Mouse (Mus musculus) liver, adult 2 months (tissue): ENCODE data around the gene Ppp1r11. TPM values are rescaled to one million over a fixed set of nuclear protein-coding genes. Genes with fewer than 3 reads are reported as not detected.

Experiments used
- DNase-seq: peaks from one replicate; pipeline ENCODE4 v3.0.0-alpha.2; 2011; ENCODE audit warnings: low read depth, low spot score; ENCODE audit errors: extremely low read depth
- H3K27ac ChIP-seq: fragments of 200-500 bp; replicated peaks from 2 replicates; pipeline ENCODE4 v1.5.1; 2012; ENCODE audit warnings: low read depth, mild to moderate bottlenecking, control low read depth, inconsistent platforms, low read length; ENCODE audit not compliant: insufficient read depth
- H3K27me3 ChIP-seq: fragments of 200-500 bp; 2 replicates; pipeline ENCODE4 v1.6.1; 2012; ENCODE audit warnings: mild to moderate bottlenecking, moderate library complexity, low read length, inconsistent platforms; ENCODE audit not compliant: control insufficient read depth, insufficient read depth
- H3K36me3 ChIP-seq: fragments of 200-500 bp; 2 replicates; pipeline ENCODE4 v1.6.1; 2012; ENCODE audit warnings: low read length, inconsistent platforms; ENCODE audit not compliant: control insufficient read depth, insufficient read depth
- H3K4me1 ChIP-seq: fragments of 200-500 bp; 2 replicates; pipeline ENCODE4 v1.6.1; 2011; ENCODE audit warnings: low read length; ENCODE audit not compliant: control insufficient read depth, insufficient read depth
- H3K4me3 ChIP-seq: fragments of 200-500 bp; 2 replicates; pipeline ENCODE4 v1.5.1; 2011; ENCODE audit warnings: low read depth, mild to moderate bottlenecking, control low read depth, low read length, moderate library complexity; ENCODE audit not compliant: insufficient read depth
- H3K79me2 ChIP-seq: fragments of 200-500 bp; 2 replicates; pipeline ENCODE4 v1.6.1; 2012; ENCODE audit warnings: inconsistent platforms, mild to moderate bottlenecking, low read length, moderate library complexity; ENCODE audit not compliant: control insufficient read depth, insufficient read depth
- H3K9ac ChIP-seq: fragments of 200-500 bp; 2 replicates; pipeline ENCODE4 v1.6.1; 2012; ENCODE audit warnings: low read depth, mild to moderate bottlenecking, control low read depth, inconsistent platforms, low read length
- CTCF ChIP-seq: fragments of 200-500 bp; IDR thresholded peaks from 2 replicates; pipeline ENCODE4 v1.5.1; 2011; ENCODE audit warnings: low read depth, low read length, control low read depth
- POLR2A ChIP-seq: fragments of 200-500 bp; IDR thresholded peaks from 2 replicates; pipeline ENCODE4 v1.6.1; 2011; ENCODE audit warnings: low read length, control low read depth; ENCODE audit not compliant: insufficient read depth; ENCODE audit errors: extremely low read depth
- WGBS: fragments of 180-500 bp; shearing (Covaris S2); methylation state at CpG from one replicate; pipeline ENCODE4 v1.1.7; 2018; 5-methylcytosine and 5-hydroxymethylcytosine counted together
- polyA plus RNA-seq: library from polyadenylated mRNA; depleted of rRNA; stranded (reverse); fragments of >200 nt; gene quantifications from 2 replicates; pipeline ENCODE4 v1.2.3, GENCODE M21; 2012
- total RNA-seq: library from RNA; depleted of rRNA; stranded (reverse); fragments of >200 nt; gene quantifications from 2 replicates; pipeline ENCODE4 v1.2.3, GENCODE M21; 2014

Ppp1r11 gene
- total and polyA plus RNA-seq, 2 experiments: 24.2 to 37.7 TPM

GRCm38 (mm10) chr17:36971172-36971850 lies 19.8 kb upstream of the Ppp1r11 start:
- WGBS: 92% methylated on average over 6 of the region's 6 CpGs
- DNase-seq: no peak
- H3K9ac ChIP-seq: no peak overlapping the region
- no peak overlapping the region for H3K27ac ChIP-seq
- no peaks in the 10 kb centered on the region for H3K27me3 ChIP-seq
- no peaks in the 10 kb centered on the region for H3K79me2 ChIP-seq
- no peaks in the 10 kb centered on the region for H3K4me1 ChIP-seq
- TF ChIP-seq POLR2A (no peak), CTCF (no peak)
- no peak overlapping the region for H3K4me3 ChIP-seq
- no peaks in the 10 kb centered on the region for H3K36me3 ChIP-seq

- Histone ChIP-seq H3K27me3 (no peaks in the 10 kb centered on the region), H3K36me3 (peaks cover 2% of the 10 kb centered on the region; the same call in 1 of the 2 replicates), H3K79me2 (no peaks in the 10 kb centered on the region), H3K4me3 (no peak overlapping the region), H3K27ac (no peak overlapping the region), H3K4me1 (no peaks in the 10 kb centered on the region), H3K9ac (no peak overlapping the region)
- DNase-seq: peak; percentile 67
- 59% methylated on average over 14 of the region's 14 CpGs for WGBS
- TF ChIP-seq POLR2A (no peak), CTCF (no peak)
These were observed 18.9 kb upstream of the Ppp1r11 start for GRCm38 (mm10) chr17:36970316-36970890.

- 90% methylated on average over 1 of the region's 1 CpGs for WGBS
- TF ChIP-seq CTCF (no peak), POLR2A (no peak)
- no peak overlapping the region for H3K27ac ChIP-seq
These were observed 15.3 kb upstream of the Ppp1r11 start for GRCm38 (mm10) chr17:36966875-36967274.

GRCm38 (mm10) chr17:36961125-36961524 lies 9.6 kb upstream of the Ppp1r11 start:
- Histone ChIP-seq H3K4me1 (peaks cover 8% of the 10 kb centered on the region), H3K9ac (no peak overlapping the region), H3K36me3 (peaks cover 20% of the 10 kb centered on the region), H3K27ac (no peak overlapping the region), H3K4me3 (no peak overlapping the region), H3K79me2 (no peaks in the 10 kb centered on the region; the same call in 1 of the 2 replicates), H3K27me3 (no peaks in the 10 kb centered on the region)
- DNase-seq: peak; percentile 5
- TF ChIP-seq POLR2A: no peak
- TF ChIP-seq CTCF: no peak
- WGBS: 70% methylated on average over 1 of the region's 1 CpGs

More at GRCm38 (mm10) chr17:36966875-36967274, 15.3 kb upstream of the Ppp1r11 start:
- Histone ChIP-seq H3K27me3 (no peaks in the 10 kb centered on the region), H3K36me3 (peaks cover 14% of the 10 kb centered on the region), H3K9ac (no peak overlapping the region), H3K4me3 (no peak overlapping the region), H3K4me1 (no peaks in the 10 kb centered on the region), H3K79me2 (no peaks in the 10 kb centered on the region)
- DNase-seq: peak; percentile 7

- DNase-seq: peak; percentile 33
- Histone ChIP-seq H3K9ac (peak overlapping the region; percentile 82), H3K79me2 (no peaks in the 10 kb centered on the region; the same call in 1 of the 2 replicates), H3K36me3 (peaks cover 12% of the 10 kb centered on the region; the same call in 1 of the 2 replicates), H3K4me3 (peak overlapping the region; percentile 70), H3K27me3 (no peaks in the 10 kb centered on the region), H3K4me1 (peaks cover 8% of the 10 kb centered on the region), H3K27ac (peak overlapping the region; percentile 64)
- WGBS: 6% methylated on average over 12 of the region's 12 CpGs
- TF ChIP-seq POLR2A (no peak), CTCF (no peak)
These were observed 7.3 kb upstream of the Ppp1r11 start for GRCm38 (mm10) chr17:36958884-36959283.

GRCm38 (mm10) chr17:36957999-36958743 lies 6.6 kb upstream of the Ppp1r11 start, which contains the start of the genes Znrd1 and Znrd1as:
Gene Znrd1, minus strand, starts transcription at chr17:36958559.
Gene Znrd1as, plus strand, starts transcription at chr17:36958592.
- peak within 1 kb of the TSS; percentile 70 for H3K4me3 ChIP-seq
- under 1% methylated on average over 46 of the region's 46 CpGs for WGBS

More at GRCm38 (mm10) chr17:36957999-36958743, 6.6 kb upstream of the Ppp1r11 start, which contains the start of the genes Znrd1 and Znrd1as:
- no peaks in the 10 kb centered on the region for H3K27me3 ChIP-seq
- peaks cover 9% of the 10 kb centered on the region; the same call in 1 of the 2 replicates for H3K36me3 ChIP-seq
- H3K9ac ChIP-seq: peak within 1 kb of the TSS; percentile 82
- DNase-seq: peak; percentile 94
- H3K79me2 ChIP-seq: no peaks in the 10 kb centered on the region; the same call in 1 of the 2 replicates
- peak within 1 kb of the TSS; percentile 80 for H3K27ac ChIP-seq
- peaks cover 8% of the 10 kb centered on the region for H3K4me1 ChIP-seq
- no peak for TF ChIP-seq CTCF
- TF ChIP-seq POLR2A: peak; percentile 51; the same call in 1 of the 2 replicates
